Mouse (Mus musculus) limb, embryonic 11.5 days (tissue): ENCODE measurements at regions not wholly inside any gene's neighbourhood (a gene's known extent, or its start where the extent isn't known, plus 50 kb on each side); places are given as distances from the start of the nearest gene placed in this dataset.

ENCODE experiments used
- ATAC-seq: fragments of 200-750 bp; cut with Nextera tagmentation; 2 replicates; pipeline ENCODE4 v1.8.0; 2017; ENCODE audit warnings: low read depth; ENCODE audit not compliant: insufficient number of reproducible peaks, low FRiP score, low TSS enrichment
- DNase-seq: peaks from one replicate; pipeline ENCODE4 v3.0.0-alpha.2; 2015; ENCODE audit warnings: low spot score
- H3K27ac ChIP-seq: fragments of 300-500 bp; sonication (generic); replicated peaks from 2 replicates; pipeline ENCODE4 v1.5.1; 2014; ENCODE audit warnings: low read depth, mild to moderate bottlenecking, low read length
- H3K27me3 ChIP-seq: fragments of 300-500 bp; sonication (generic); 2 replicates; pipeline ENCODE4 v1.6.1; 2014; ENCODE audit warnings: mild to moderate bottlenecking, low read length, mixed read lengths; ENCODE audit not compliant: control insufficient read depth, insufficient read depth
- H3K36me3 ChIP-seq: fragments of 300-500 bp; sonication (generic); 2 replicates; pipeline ENCODE4 v1.6.1; 2014; ENCODE audit warnings: mild to moderate bottlenecking, low read length, moderate library complexity, mixed read lengths; ENCODE audit not compliant: control insufficient read depth, insufficient read depth
- H3K4me1 ChIP-seq: fragments of 300-500 bp; sonication (generic); 2 replicates; pipeline ENCODE4 v1.6.1; 2014; ENCODE audit warnings: low read length, mixed read lengths; ENCODE audit not compliant: control insufficient read depth, insufficient read depth
- H3K4me2 ChIP-seq: fragments of 300-500 bp; sonication (generic); 2 replicates; pipeline ENCODE4 v1.6.1; 2014; ENCODE audit warnings: low read depth, mild to moderate bottlenecking, moderate library complexity; ENCODE audit not compliant: severe bottlenecking
- H3K4me3 ChIP-seq: fragments of 300-500 bp; sonication (generic); 2 replicates; pipeline ENCODE4 v1.5.1; 2014; ENCODE audit warnings: low read depth, low read length
- H3K9ac ChIP-seq: fragments of 300-500 bp; sonication (generic); 2 replicates; pipeline ENCODE4 v1.6.1; 2014; ENCODE audit warnings: mild to moderate bottlenecking, low read length
- H3K9me3 ChIP-seq: fragments of 300-500 bp; sonication (generic); 2 replicates; pipeline ENCODE4 v1.6.1; 2016; ENCODE audit warnings: low read length; ENCODE audit not compliant: control insufficient read depth
- WGBS: fragments of 180-500 bp; shearing (Covaris S2); extraction: QIAGEN DNeasy Blood & Tissue Kit; methylation state at CpG from one replicate; pipeline ENCODE4 v1.1.7; 2014; 5-methylcytosine and 5-hydroxymethylcytosine counted together

GRCm38 (mm10) chr4:54373606-54374005 is 547.8 kb downstream of the Tmem38b start:
- WGBS, result 18% methylated on average over 2 of the region's 2 CpGs
- H3K4me2 ChIP-seq, result no peak overlapping the region
- H3K4me1 ChIP-seq, result peaks cover 14% of the 10 kb centered on the region
- H3K9ac ChIP-seq, result no peak overlapping the region
- DNase-seq (peak; percentile 37), ATAC-seq (0 out of 2 replicates have a peak, but pooled peaks have one; percentile 35)
- no peaks in the 10 kb centered on the region for H3K36me3 ChIP-seq
- H3K4me3 ChIP-seq, result no peak overlapping the region
- no peaks in the 10 kb centered on the region for H3K9me3 ChIP-seq
- H3K27ac ChIP-seq, result 0 out of 2 replicates have a peak overlapping the region, but pooled peaks have one; percentile 10
- H3K27me3 ChIP-seq, result no peaks in the 10 kb centered on the region

GRCm38 (mm10) chr4:54374457-54374856 is 548.6 kb downstream of the Tmem38b start:
- 7% methylated on average over 5 of the region's 5 CpGs for whole genome bisulfite sequencing
- Histone ChIP-seq H3K4me1 (peaks cover 14% of the 10 kb centered on the region), H3K36me3 (no peaks in the 10 kb centered on the region)

GRCm38 (mm10) chr4:54387460-54387859 is 557.4 kb upstream of the Zfp462 start:
- ATAC-seq (no peak), DNase-seq (peak; percentile 46)
- Histone ChIP-seq H3K9me3 (no peaks in the 10 kb centered on the region), H3K27ac (no peak overlapping the region), H3K9ac (no peak overlapping the region), H3K4me2 (no peak overlapping the region), H3K4me1 (peaks cover 7% of the 10 kb centered on the region; the same call in 1 of the 2 replicates), H3K27me3 (no peaks in the 10 kb centered on the region), H3K36me3 (no peaks in the 10 kb centered on the region), H3K4me3 (no peak overlapping the region)
- WGBS, result 54% methylated on average over 6 of the region's 6 CpGs

More at GRCm38 (mm10) chr4:54374457-54374856, 548.6 kb downstream of the Tmem38b start:
- Histone ChIP-seq H3K4me2 (no peak overlapping the region), H3K9me3 (no peaks in the 10 kb centered on the region), H3K27me3 (no peaks in the 10 kb centered on the region), H3K27ac (peak overlapping the region; percentile 50; the same call in 1 of the 2 replicates), H3K4me3 (no peak overlapping the region), H3K9ac (no peak overlapping the region)
- ATAC-seq, result no peak
- peak; percentile 51 for DNase-seq

- H3K27ac ChIP-seq, result no peak overlapping the region; the same call in 1 of the 2 replicates
- no peak overlapping the region for H3K4me3 ChIP-seq
- H3K36me3 ChIP-seq, result no peaks in the 10 kb centered on the region
- H3K9ac ChIP-seq, result no peak overlapping the region
- no peak for ATAC-seq
- DNase-seq, result peak; percentile 49
- H3K9me3 ChIP-seq, result no peaks in the 10 kb centered on the region
- H3K4me2 ChIP-seq, result no peak overlapping the region
- H3K27me3 ChIP-seq, result no peaks in the 10 kb centered on the region
- H3K4me1 ChIP-seq, result peaks cover 7% of the 10 kb centered on the region; the same call in 1 of the 2 replicates
- 3% methylated on average over 7 of the region's 7 CpGs for WGBS
Measured at GRCm38 (mm10) chr4:54391536-54392208, 553.2 kb upstream of the Zfp462 start.

GRCm38 (mm10) chr4:54406151-54406550 is 538.7 kb upstream of the Zfp462 start:
- no peak overlapping the region for H3K27ac ChIP-seq
- no peaks in the 10 kb centered on the region for H3K36me3 ChIP-seq
- no peak overlapping the region for H3K4me2 ChIP-seq
- H3K9me3 ChIP-seq, result no peaks in the 10 kb centered on the region
- DNase-seq, result no peak
- no peaks in the 10 kb centered on the region for H3K4me1 ChIP-seq
- 97% methylated on average over 4 of the region's 4 CpGs for WGBS
- no peak overlapping the region for H3K4me3 ChIP-seq
- H3K27me3 ChIP-seq, result no peaks in the 10 kb centered on the region
- no peak for ATAC-seq
- no peak overlapping the region for H3K9ac ChIP-seq

GRCm38 (mm10) chr4:54407930-54408329 is 536.9 kb upstream of the Zfp462 start:
- no peak for ATAC-seq
- Histone ChIP-seq H3K36me3 (no peaks in the 10 kb centered on the region), H3K27ac (no peak overlapping the region), H3K4me3 (no peak overlapping the region), H3K4me2 (no peak overlapping the region), H3K9ac (no peak overlapping the region), H3K9me3 (no peaks in the 10 kb centered on the region), H3K27me3 (no peaks in the 10 kb centered on the region), H3K4me1 (no peaks in the 10 kb centered on the region)
- no peak for DNase-seq
- WGBS, result 55% methylated on average over 2 of the region's 2 CpGs

GRCm38 (mm10) chr4:54430789-54431188 is 514.1 kb upstream of the Zfp462 start:
- H3K27me3 ChIP-seq, result no peaks in the 10 kb centered on the region
- no peak overlapping the region for H3K4me3 ChIP-seq
- H3K9me3 ChIP-seq, result no peaks in the 10 kb centered on the region
- no peak for ATAC-seq
- H3K36me3 ChIP-seq, result no peaks in the 10 kb centered on the region
- DNase-seq, result no peak
- H3K4me2 ChIP-seq, result no peak overlapping the region
- H3K9ac ChIP-seq, result no peak overlapping the region
- no peak overlapping the region for H3K27ac ChIP-seq
- no peaks in the 10 kb centered on the region for H3K4me1 ChIP-seq
- 61% methylated on average over 3 of the region's 3 CpGs for WGBS

- 81% methylated on average over 2 of the region's 2 CpGs for WGBS
- Histone ChIP-seq H3K4me2 (no peak overlapping the region), H3K9me3 (no peaks in the 10 kb centered on the region), H3K9ac (no peak overlapping the region), H3K27ac (no peak overlapping the region), H3K4me1 (no peaks in the 10 kb centered on the region), H3K27me3 (no peaks in the 10 kb centered on the region), H3K36me3 (no peaks in the 10 kb centered on the region), H3K4me3 (no peak overlapping the region)
- ATAC-seq (no peak), DNase-seq (no peak)
Measured at GRCm38 (mm10) chr4:54460596-54460995, 484.3 kb upstream of the Zfp462 start.
